Mouse (Mus musculus): ENCODE data around the gene Olfr855. TPM values are rescaled to one million over a fixed set of nuclear protein-coding genes. Genes with fewer than 3 reads are reported as not detected.
A peak's percentile ranks its signal among the peaks of the same experiment; 100 is the strongest.

Olfr855 gene
- polyA plus RNA-seq (2015; fragmentation: Nextera tagmentation; extraction: Ambion mirVana): 0.54 TPM in 1 of 2 replicates, not detected in the other

GRCm38 (mm10) chr9:19582317-19582716, at the start of gene Olfr855:
Gene Olfr855, plus strand, starts transcription at chr9:19582617.
- no peak within 1 kb of the TSS for H3K4me3 ChIP-seq
- no peak within 1 kb of the TSS for H3K9ac ChIP-seq
- no peaks in the 10 kb centered on the region for H3K4me1 ChIP-seq
- no peaks in the 10 kb centered on the region for H3K9me3 ChIP-seq
- H3K27me3 ChIP-seq: no peaks in the 10 kb centered on the region
- H3K36me3 ChIP-seq: no peaks in the 10 kb centered on the region
- no peak for ATAC-seq (ENCODE audit: insufficient number of reproducible peaks, insufficient read depth, low FRiP score, low TSS enrichment, low read depth)
- H3K27ac ChIP-seq: no peak within 1 kb of the TSS
- H3K4me2 ChIP-seq: no peak within 1 kb of the TSS

- no peak within 1 kb of the TSS for H3K27ac ChIP-seq
- no peaks in the 10 kb centered on the region for H3K36me3 ChIP-seq
- no peaks in the 10 kb centered on the region for H3K27me3 ChIP-seq
- H3K4me3 ChIP-seq: no peak within 1 kb of the TSS
- 85% methylated on average over 1 of the region's 1 CpGs for WGBS
- no peak for ATAC-seq (ENCODE audit: insufficient number of reproducible peaks, insufficient read depth, low FRiP score, low TSS enrichment, low read depth)
- no peaks in the 10 kb centered on the region for H3K4me1 ChIP-seq
- no peak within 1 kb of the TSS for H3K9ac ChIP-seq
- H3K4me2 ChIP-seq: no peak within 1 kb of the TSS
- H3K9me3 ChIP-seq: peaks cover 5% of the 10 kb centered on the region; the same call in 1 of the 2 replicates
Observed at GRCm38 (mm10) chr9:19540976-19541375, 41.4 kb upstream of the Olfr855 start, which contains the start of gene Olfr853. Gene Olfr853, minus strand, starts transcription at chr9:19541076.

- no peak within 1 kb of the TSS for H3K4me2 ChIP-seq
- no peaks in the 10 kb centered on the region for H3K27me3 ChIP-seq
- no peak for ATAC-seq (ENCODE audit: insufficient number of reproducible peaks, insufficient read depth, low FRiP score, low TSS enrichment, low read depth)
- H3K4me1 ChIP-seq: no peaks in the 10 kb centered on the region
- WGBS: 70% methylated on average over 1 of the region's 1 CpGs
- no peaks in the 10 kb centered on the region for H3K36me3 ChIP-seq
- no peak within 1 kb of the TSS for H3K4me3 ChIP-seq
- H3K27ac ChIP-seq: no peak within 1 kb of the TSS
- no peaks in the 10 kb centered on the region for H3K9me3 ChIP-seq
- H3K9ac ChIP-seq: no peak within 1 kb of the TSS
Observed at GRCm38 (mm10) chr9:19567282-19567681, 15.1 kb upstream of the Olfr855 start, which contains the start of gene Olfr854. Gene Olfr854, minus strand, starts transcription at chr9:19567382.

- Histone ChIP-seq H3K27me3 (no peaks in the 10 kb centered on the region), H3K9me3 (no peaks in the 10 kb centered on the region), H3K27ac (no peak overlapping the region), H3K4me2 (no peak overlapping the region), H3K36me3 (0 out of 2 replicates have a peak, but pooled peaks cover 8% of the 10 kb centered on the region), H3K4me3 (no peak overlapping the region), H3K9ac (no peak overlapping the region), H3K4me1 (no peaks in the 10 kb centered on the region)
- ATAC-seq (ENCODE audit: insufficient number of reproducible peaks, insufficient read depth, low FRiP score, low TSS enrichment, low read depth): no peak
- 94% methylated on average over 3 of the region's 3 CpGs for WGBS
Observed at GRCm38 (mm10) chr9:19621297-19621696, 38.9 kb downstream of the Olfr855 start.

- 0 out of 2 replicates have a peak, but pooled peaks cover 8% of the 10 kb centered on the region for H3K36me3 ChIP-seq
- H3K9me3 ChIP-seq: no peaks in the 10 kb centered on the region
- H3K4me1 ChIP-seq: no peaks in the 10 kb centered on the region
- no peaks in the 10 kb centered on the region for H3K27me3 ChIP-seq
- H3K27ac ChIP-seq: peak within 1 kb of the TSS; percentile 90
- peak within 1 kb of the TSS; percentile 71 for H3K9ac ChIP-seq
- H3K4me2 ChIP-seq: peak within 1 kb of the TSS; percentile 52
- H3K4me3 ChIP-seq: peak within 1 kb of the TSS; percentile 59
- ATAC-seq (ENCODE audit: insufficient number of reproducible peaks, insufficient read depth, low FRiP score, low TSS enrichment, low read depth): peak; percentile 97
- WGBS: 2% methylated on average over 35 of the region's 35 CpGs
Observed at GRCm38 (mm10) chr9:19621843-19622822, 39.7 kb downstream of the Olfr855 start, which contains the start of gene Zfp317. Gene Zfp317, plus strand, starts transcription at chr9:19622102.

GRCm38 (mm10) chr9:19629574-19629973, 47.2 kb downstream of the Olfr855 start:
- no peak overlapping the region for H3K4me3 ChIP-seq
- no peak overlapping the region for H3K27ac ChIP-seq
- no peak overlapping the region for H3K4me2 ChIP-seq
- no peaks in the 10 kb centered on the region for H3K9me3 ChIP-seq
- H3K27me3 ChIP-seq: no peaks in the 10 kb centered on the region
- H3K4me1 ChIP-seq: no peaks in the 10 kb centered on the region
- no peak overlapping the region for H3K9ac ChIP-seq
- no peak for ATAC-seq (ENCODE audit: insufficient number of reproducible peaks, insufficient read depth, low FRiP score, low TSS enrichment, low read depth)
- peaks cover 24% of the 10 kb centered on the region for H3K36me3 ChIP-seq

Other genes with a start within 250 kb of the Olfr855 start
- not detected in 2 replicates for gene Olfr845, start 246.2 kb upstream of the Olfr855 start, polyA plus RNA-seq (2015; fragmentation: Nextera tagmentation; extraction: Ambion mirVana)
- gene Olfr846, start 218.6 kb upstream of the Olfr855 start, polyA plus RNA-seq (2015; fragmentation: Nextera tagmentation; extraction: Ambion mirVana): not detected in 2 replicates
- not detected in 2 replicates for gene Olfr847, start 203.9 kb upstream of the Olfr855 start, polyA plus RNA-seq (2015; fragmentation: Nextera tagmentation; extraction: Ambion mirVana)
- not detected in 2 replicates for gene Olfr849, start 142.4 kb upstream of the Olfr855 start, polyA plus RNA-seq (2015; fragmentation: Nextera tagmentation; extraction: Ambion mirVana)
- gene Olfr850, start 104.4 kb upstream of the Olfr855 start, polyA plus RNA-seq (2015; fragmentation: Nextera tagmentation; extraction: Ambion mirVana): not detected in 2 replicates
- gene Olfr851, start 89.3 kb upstream of the Olfr855 start, polyA plus RNA-seq (2015; fragmentation: Nextera tagmentation; extraction: Ambion mirVana): not detected in 2 replicates
- gene Olfr853, start 41.5 kb upstream of the Olfr855 start, polyA plus RNA-seq (2015; fragmentation: Nextera tagmentation; extraction: Ambion mirVana): not detected in 2 replicates
- not detected in 2 replicates for gene Olfr854, start 15.2 kb upstream of the Olfr855 start, polyA plus RNA-seq (2015; fragmentation: Nextera tagmentation; extraction: Ambion mirVana)
- 28.5 and 36.0 TPM in 2 replicates for gene Zfp317, start 39.5 kb downstream of the Olfr855 start, polyA plus RNA-seq (2015; fragmentation: Nextera tagmentation; extraction: Ambion mirVana)
- not detected in 2 replicates for gene Olfr857, start 126.8 kb downstream of the Olfr855 start, polyA plus RNA-seq (2015; fragmentation: Nextera tagmentation; extraction: Ambion mirVana)
- not detected in 2 replicates for gene Olfr58, start 197.7 kb downstream of the Olfr855 start, polyA plus RNA-seq (2015; fragmentation: Nextera tagmentation; extraction: Ambion mirVana)
- not detected in 2 replicates for gene Olfr859, start 222.3 kb downstream of the Olfr855 start, polyA plus RNA-seq (2015; fragmentation: Nextera tagmentation; extraction: Ambion mirVana)

Data from embryonic facial prominence, embryonic 13.5 days (tissue).